Mouse (Mus musculus) fibroblast of lung, adult 2 months (primary cell): Measurements from ENCODE around the gene Nid1.

Experiments used
- DNase-seq: peaks from one replicate; pipeline ENCODE4 v3.0.0-alpha.2; 2011; ENCODE audit warnings: low read depth

The Nid1 gene

DNA sequence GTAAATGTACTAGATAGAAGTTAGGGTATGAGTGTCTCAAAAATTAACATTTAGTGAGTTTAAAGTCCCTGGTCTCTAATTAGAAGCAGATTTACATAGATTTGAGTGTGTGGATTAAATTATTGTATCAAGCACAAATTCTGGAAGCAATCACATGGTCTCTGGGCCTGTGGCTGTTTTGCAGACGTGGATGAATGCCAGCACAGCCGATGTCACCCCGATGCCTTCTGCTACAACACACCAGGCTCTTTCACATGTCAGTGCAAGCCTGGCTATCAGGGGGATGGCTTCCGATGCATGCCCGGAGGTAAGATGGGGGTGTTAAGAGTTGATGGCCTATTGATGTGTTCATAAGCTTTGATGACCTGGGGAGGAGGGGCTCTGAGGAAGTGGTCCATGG is 52.5 kb downstream of the Nid1 start:
- DNase-seq, result no peak

DNA sequence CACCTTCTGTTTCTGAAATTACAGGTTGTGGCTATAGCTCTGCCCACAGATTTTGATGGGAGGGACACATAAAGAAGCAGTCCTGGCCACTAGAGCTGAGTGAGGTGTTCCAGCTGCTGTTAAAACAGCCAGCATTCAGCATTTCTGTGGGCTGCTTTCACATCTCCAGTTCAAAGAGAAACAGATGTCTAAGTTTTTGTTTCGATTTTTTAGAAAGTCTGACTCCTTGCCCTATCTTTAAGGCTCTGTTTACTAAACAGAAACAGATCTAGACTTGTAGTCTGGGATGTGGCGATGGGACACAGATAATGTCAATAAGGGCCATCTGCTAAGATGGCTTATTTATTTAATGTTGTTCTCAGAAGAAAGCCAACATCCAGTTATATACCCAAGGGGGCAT is 54.8 kb downstream of the Nid1 start:
- DNase-seq, result no peak

DNA sequence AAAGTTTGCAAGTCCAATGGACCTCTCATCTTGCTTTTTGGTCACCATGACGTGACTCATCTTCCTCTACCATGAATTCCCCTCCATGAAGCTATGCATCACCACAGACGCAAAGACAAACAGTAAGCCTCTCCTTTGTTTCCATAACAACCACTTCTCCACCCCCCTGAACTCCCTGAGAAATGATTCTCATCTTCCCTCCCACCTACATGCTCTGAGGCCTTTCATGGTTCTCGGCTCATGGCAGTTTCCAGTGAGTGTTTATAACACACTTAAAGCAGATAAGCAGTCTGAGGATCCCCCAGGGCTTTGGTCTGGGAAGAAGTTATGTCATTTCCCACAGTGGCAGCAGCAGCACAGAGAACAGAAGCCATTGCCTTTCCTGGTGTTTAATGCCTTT is 56.2 kb downstream of the Nid1 start:
- no peak for DNase-seq

DNA sequence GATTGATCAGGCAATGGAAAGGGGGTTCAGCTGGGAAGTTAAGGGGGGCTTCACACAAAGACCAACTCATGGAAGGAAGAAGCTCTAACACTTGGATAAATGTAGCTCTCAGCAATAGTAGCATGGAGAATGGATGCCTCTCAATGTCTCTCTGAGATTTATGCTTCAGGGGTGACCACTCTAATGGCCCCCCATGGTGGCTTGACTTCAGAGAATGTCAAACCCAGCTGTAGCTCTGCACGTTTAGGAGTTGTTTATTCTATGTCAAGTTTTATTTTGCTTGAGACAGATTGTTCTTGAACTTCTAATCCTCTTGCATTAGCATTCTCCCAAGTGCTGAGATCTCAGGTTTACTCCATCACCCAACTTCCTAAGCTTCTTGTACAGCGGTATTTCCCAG is 60.7 kb downstream of the Nid1 start:
- no peak for DNase-seq

DNA sequence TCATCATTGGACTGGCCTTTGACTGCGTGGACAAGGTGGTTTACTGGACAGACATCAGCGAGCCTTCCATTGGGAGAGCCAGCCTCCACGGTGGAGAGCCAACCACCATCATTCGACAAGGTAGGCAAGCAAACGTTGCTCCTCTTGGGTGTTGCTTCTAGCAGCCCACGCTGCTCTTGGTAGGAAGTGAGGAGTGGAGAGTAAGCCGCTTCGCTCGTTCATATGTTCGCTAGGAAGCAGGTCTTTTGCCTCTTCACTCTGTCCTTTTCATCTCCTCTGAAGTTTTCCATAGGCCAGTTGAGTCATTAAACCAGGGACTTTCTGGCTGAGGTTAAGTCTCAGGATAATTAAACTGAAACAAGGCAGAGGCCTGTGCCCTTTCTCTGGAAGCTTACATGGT is 65.1 kb downstream of the Nid1 start:
- no peak for DNase-seq

DNA sequence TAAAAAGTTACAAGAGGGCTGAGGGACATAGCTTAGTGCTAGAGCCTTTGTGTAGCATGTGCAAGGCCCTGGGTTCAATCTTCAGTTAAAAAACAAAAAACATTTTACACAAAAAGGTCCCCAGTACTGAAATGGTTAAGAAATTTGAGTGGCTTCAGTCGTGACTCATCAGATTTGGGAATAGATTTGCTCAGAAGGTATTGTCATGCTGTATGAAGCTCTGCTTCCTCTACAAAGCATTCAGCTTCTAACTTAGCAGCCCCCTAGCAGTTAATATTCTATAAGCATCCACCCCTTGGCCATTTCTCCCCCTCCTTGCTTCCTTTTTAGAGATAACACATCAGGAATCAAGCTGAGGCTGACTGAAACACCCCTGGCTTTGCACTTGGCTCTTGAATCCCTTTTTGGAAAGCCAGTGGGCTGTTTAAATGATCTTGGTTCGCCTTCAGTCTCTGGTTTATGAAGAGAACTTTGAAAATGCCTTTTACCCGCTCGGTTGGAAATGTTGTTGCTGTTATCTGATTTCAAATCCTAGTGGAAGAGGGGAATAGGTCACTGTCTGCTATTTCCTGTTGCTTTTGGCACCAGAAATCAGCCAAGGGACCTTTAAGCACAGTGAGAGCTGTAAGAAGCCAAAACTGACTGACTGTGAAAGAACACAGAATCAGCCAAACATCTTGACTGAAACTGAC is 66.5 kb downstream of the Nid1 start:
- no peak for DNase-seq

DNA sequence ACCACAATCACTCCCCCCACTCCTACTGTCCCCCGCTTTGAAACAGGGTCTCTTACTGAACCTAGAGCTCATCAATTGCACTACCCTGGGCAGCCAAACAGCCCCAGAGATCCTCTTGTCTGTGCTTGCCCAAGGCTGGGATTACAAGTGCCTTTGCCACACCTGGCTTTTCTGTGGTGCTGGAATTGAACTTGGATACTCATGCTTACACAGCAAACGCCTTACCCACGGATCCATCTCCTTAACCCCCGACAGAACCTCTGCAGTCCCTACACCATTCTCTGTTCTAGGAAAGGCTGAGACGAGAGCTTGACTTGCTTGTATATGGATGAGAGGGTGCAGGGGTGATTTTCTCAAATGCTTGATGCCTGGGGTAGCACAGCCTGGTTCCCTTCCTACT is 67.7 kb downstream of the Nid1 start:
- no peak for DNase-seq

DNA sequence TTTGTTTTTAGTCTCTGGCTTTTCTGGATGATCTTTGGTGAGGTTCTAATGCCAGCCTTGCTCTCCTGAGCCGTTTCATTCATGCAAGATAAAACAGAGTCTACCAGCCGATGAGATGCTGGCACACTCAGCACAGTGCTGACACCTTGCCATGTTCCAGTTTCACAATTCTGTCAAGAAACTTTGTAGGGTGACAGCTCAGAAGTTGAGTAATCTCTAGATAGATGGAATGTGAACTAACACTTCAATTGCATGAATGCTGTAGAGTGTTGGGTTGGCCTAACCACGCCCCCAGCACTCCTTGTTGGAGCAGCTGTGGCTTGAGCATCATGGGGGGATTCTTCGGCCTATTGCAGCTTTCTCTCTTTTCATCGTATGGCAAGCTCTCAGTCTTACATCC is 69.2 kb downstream of the Nid1 start:
- no peak for DNase-seq

DNA sequence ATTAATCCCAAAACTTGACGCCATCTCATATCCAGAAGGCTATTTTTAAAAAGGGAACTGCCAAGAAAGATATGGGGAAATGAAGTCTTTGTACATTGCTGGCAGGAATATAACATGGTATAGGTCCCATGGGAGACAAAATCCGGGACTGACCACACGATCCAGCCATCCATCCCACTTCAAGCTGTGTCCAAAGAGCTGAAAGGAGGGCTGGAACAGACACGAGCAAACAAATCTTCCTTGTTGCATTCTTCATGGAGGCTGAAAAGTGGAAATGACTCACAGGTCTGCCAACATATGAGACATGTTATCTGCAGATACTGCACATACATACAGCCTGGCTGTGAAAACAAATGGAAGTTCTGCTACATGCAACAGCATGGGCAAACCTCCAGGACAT is 77.5 kb downstream of the Nid1 start:
- DNase-seq, result no peak

DNA sequence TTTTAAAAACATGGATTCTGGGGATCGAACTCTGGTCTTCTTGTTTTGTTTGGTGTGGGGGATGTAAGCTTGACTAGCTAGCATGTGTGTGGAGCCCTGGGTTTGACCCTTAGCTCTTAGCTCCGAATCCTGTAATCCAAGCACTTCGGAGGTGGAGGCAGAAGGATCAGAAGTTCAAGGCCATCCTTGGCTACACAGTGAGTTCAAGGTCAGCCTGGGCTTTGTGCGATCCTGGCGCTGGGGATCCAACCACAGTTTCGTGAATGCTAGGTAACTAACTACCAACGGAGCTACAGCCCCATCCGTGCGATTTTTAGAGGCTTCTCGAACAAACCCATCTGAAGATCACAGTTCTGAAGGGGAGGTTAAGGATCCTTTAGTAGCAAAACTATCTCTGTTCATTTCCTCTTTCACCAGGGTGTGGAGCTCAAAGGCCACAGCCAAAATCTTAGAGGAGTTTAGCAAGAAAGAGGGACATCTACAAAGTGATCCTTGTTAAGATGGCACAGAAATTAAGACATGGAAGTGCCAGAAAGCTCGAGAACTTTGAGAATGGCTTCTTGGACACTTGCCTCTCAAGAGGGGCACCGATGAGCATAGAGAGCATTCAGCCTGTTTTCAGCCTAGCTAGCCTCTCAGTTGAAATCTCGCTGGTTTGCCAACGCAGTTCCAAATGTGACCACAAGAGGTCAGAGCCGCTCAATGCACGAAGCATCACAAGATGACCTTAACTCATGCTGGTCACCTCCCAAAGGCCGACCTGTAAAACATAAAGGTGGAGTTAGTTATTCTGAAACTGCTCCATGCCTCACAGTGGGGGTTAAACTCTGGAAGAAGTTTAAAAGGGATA is 79.2 kb downstream of the Nid1 start:
- peak; percentile 76 for DNase-seq

DNA sequence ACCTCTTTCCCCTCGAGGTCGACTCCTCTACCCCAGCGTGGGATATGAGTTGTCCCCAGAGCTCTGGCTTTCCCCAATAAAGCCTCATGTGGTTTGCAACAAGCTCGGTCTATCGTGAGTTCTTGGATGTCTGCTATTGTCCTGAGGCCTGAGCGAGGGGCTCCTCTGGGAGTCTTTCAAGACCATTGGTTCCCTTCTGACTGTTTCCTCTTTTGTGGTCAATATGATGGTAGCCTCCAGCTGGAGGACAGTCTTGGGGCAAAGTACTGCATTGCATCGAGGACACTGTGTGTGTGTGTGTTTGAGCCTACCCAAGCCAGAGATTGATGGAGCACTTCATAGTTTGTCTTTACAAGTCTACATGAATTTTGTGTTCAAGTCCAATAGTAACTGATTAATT is 80.8 kb downstream of the Nid1 start:
- DNase-seq, result no peak

DNA sequence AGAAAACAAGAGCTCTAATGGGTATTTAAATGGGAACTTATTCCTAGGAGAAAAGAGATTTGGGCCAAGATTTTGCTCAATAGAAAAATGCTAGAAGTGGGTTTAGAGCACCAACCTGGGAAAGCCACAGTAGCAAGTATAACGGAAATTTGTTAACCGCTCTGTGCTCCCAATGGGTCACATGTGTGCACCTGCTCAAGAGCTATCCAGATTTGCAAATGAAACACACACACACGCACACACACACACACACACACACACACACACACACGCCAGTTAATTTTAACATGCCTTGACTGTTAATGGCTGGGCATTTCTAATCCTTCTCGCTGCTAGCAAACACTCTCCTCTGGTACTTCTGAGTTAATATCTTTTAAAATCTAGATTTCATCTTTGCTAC is 83.1 kb downstream of the Nid1 start:
- no peak for DNase-seq

DNA sequence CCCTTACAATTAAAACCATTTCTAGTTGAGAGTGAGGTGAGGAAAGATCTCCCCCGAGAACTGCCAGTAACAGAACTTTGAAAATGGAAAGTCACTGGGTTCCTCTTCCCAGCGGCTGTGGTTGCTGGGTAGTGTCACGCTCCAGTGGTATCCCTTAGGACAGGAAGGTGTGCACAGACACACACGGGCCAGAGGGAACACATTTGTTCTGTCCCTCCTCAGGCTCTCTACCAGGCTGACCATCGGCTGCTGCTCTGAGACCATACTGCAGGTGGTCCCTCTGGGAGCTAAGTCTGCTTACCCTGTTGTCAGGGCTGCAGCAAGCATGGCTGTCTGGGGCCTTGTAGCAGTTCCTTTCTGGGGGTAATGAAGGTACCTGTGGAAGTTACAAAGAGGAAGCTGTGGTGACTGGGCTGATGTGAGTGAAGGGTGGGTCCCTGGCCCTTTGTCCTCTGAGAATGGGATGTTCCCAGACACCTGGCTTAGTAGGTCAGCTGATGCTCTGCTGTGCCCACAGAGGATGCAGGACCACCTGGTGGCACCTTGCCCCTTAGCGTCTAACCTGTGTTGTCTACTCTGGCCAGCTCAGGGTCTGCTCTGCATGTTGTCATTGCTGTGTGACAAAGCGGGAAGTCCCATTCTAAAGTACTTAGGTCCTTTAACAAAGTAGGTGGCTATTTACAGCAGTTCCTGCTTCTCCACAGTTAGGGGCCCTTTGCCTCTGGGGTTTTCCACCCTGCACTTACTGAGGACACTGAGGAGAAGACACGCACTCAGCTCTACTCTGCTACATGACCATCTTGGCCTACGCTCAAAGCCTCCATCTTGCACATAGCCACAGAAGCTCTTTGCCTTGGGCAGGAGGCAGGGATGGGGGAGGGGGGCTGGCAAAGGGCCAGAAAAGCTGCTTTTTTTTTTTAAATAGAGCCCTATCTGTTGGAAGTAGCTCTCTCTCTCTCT is 86.6 kb downstream of the Nid1 start:
- no peak for DNase-seq

DNA sequence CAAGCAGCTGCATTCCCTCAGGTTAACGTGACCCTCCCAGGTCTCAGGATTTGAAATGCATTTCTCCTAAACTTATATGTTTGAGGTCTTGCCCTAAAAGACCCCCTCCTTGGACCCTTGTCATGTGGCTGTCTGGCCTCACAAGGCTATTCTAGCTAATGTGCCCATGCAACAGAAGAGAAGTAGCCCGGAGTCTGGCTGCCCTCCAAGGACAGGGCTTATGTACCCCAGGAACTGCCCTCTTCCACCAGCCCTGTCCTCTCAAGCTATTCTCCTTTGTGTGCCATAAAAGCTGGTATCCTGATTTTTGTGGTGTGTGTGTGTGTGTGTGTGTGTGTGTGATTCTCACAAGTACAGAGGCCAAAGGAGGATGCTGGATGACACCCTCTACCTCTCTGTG is 87.9 kb downstream of the Nid1 start:
- DNase-seq, result no peak

DNA sequence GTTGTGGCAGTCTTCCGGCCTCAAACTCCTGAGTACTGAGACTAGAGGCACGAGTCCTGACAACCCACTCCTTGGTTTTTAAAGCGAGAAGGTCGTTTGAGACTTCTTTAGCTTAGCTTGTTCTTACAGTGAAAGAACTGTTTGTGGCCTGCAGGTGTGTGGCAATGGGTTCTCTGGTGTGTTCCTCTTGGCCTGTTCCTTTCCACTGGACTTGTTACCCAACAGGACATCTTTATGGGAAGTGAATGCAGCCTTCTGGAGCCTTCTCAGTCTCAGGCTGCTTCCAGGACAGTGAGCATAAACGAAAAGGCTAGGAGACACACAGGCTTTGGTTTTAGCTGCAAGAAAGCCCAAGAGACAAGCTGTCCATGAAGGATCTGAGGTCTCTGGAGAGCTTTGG is 88.5 kb downstream of the Nid1 start:
- DNase-seq, result no peak

DNA sequence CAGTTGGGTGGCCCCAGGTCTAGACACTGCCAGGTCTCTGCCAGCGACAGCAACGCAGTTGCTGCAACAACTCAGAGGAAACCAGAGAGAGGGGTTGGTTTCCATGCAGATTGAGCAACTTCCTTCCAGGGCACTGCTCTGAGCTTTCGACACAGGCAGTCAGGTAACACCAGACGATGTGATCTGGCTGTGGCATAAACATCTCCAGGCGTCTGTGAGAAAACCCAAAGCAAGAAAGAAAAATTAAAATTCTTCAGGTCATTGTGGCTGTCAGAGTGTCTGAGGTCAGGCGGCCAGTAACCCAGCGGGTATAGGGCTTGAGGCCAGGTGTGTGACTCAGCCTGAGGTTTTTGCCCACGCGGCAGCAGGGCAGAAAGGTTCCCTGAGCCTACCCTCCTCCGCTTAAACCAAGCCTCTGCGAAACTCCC is 91.8 kb downstream of the Nid1 start:
- DNase-seq, result peak; percentile 97

DNA sequence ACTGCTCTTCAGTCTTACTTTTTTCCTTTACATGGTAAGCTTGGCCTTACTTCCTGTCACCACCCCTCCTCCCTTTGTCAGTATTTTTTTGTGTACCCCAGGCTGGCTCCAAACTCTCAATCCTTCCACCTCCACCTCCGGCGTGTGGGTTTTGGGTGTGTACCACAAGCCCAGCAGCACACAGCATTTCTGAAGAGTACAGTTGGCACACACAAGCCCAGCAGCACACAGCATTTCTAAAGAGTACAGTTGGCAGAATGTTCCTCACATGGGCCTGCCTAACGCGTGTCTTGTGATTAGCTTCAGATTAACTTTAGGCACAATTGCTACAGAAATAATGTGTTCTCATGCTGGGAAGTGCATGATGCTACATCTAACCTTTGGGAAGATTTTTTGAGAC is 93.6 kb downstream of the Nid1 start:
- peak; percentile 61 for DNase-seq

DNA sequence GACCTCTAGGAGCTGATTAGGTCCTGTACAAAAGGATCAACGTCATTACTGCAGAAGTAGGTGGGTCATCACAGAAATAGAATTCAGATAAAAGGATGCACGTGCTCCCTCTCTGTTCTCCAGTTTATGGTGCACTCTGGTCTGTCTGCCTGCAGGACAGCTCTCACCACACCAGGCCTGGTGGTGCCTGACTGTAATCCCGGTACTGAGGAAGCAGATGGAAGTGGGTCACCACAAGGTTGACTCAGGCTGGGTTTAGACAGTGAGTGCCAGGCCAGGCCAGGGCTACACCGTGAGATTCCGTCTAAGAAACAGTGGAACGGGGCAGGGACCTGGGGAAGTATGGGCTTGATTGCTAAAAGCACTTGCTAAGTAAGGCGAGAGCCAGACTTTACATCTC is 94.6 kb downstream of the Nid1 start:
- DNase-seq, result no peak

DNA sequence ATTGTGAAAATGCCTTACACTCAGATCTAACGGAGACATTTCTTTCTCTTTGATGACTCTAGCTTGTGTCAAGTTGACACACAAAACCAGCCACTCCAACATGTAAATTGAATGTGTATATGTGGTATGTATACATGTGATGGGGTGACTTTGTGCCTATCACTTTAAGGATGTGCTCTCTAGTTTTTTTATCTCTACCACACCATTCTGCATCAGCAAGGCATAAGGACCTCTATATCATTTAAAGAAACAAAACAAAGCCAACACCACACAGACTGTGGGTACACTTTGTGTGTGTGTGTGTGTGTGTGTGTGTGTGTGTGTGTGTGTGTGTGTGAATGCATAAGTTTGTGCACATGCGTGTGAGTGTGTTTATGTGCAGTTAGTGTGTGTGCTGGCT is 99.2 kb downstream of the Nid1 start:
- DNase-seq, result no peak

DNA sequence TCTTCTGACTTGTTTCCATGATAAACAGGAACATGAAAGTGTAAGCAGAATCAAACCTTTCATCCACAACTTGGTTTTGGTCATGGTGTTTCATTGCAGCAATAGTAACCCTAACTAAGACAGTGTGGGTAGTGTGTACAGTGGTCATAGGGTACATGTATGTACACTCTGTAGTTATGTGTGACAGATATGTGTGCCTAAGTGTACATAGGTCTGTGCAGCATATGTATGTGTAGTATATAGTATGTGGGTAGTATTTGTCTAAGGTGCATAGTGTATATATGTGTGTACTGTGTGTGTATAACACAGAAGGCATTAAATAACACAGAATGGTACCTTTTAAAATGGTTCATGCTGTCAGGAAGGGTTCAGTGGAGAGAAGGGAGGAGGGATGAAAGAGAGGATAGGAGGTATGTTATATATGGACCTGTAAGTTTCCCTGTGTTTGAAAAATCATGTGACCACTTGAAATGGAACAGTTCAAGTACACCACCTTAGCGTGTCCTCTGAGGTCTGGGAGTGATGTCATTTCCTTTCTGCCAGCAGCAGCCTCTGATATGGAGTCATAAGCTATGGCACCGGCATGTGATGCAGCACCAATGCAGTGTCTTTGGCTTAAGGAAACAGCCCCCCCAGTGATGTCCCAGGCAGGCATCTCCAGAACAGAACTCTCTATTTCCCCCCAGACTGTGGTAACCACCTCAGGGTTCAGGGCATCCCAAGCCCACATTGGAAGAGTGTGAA is 100.1 kb downstream of the Nid1 start:
- no peak for DNase-seq

DNA sequence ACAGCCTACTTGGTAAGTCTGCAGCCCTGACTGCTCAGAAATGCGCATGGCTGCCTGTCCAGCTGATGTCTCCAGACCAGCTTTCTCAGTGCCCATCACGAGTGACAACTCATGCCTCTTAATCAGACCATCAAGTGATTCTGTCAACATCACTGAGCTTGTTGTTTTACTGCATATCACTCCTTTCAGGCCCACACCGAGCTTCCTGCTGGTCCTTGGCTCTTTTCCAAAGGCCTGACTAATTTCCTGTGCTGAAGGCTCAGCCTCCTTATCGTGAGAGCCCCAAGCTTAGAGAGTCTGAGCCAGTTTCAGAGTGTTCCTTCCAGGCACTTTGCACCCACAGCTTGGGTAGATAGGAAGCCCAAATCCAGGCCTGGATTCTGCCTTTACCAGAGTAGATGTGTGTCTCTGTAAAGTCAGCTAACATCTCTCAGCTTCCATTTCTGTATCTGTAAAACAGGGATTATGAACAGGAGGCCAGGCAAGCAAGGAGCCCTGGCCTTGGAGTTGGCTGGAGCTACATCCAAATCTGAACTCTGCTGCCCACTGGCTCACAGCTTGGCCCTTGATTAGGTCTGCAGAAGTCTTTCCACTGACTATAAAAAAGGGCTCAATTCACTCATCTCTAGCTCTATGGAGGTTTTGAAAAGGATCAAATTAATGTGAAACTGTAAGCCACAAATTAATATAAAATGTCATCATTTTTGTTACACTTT is 101.4 kb downstream of the Nid1 start:
- peak; percentile 88 for DNase-seq
